Mouse (Mus musculus) hindbrain, embryonic 12.5 days (tissue): ENCODE measurements around the gene Pitpnm2. TPM values are rescaled to one million over a fixed set of nuclear protein-coding genes. Genes with fewer than 3 reads are reported as not detected.
A peak's percentile ranks its signal among the peaks of the same experiment; 100 is the strongest.

Experiments
- ATAC-seq: fragments of 200-750 bp; cut with Nextera tagmentation; 2 replicates; pipeline ENCODE4 v1.8.0; 2017; ENCODE audit warnings: moderate TSS enrichment; ENCODE audit not compliant: low FRiP score
- H3K27ac ChIP-seq: fragments of 300-500 bp; sonication (generic); 2 replicates; pipeline ENCODE4 v1.5.1; 2016; ENCODE audit warnings: mild to moderate bottlenecking
- H3K27me3 ChIP-seq: fragments of 300-500 bp; sonication (generic); 2 replicates; pipeline ENCODE4 v1.6.1; 2016; ENCODE audit warnings: mild to moderate bottlenecking
- H3K36me3 ChIP-seq: fragments of 300-500 bp; sonication (generic); 2 replicates; pipeline ENCODE4 v1.6.1; 2016; ENCODE audit warnings: mild to moderate bottlenecking
- H3K4me1 ChIP-seq: fragments of 300-500 bp; sonication (generic); 2 replicates; pipeline ENCODE4 v1.6.1; 2016
- H3K4me2 ChIP-seq: fragments of 300-500 bp; sonication (generic); replicated peaks from 2 replicates; pipeline ENCODE4 v1.6.1; 2016; ENCODE audit warnings: mild to moderate bottlenecking
- H3K4me3 ChIP-seq: fragments of 300-500 bp; sonication (generic); 2 replicates; pipeline ENCODE4 v1.5.1; 2016; ENCODE audit warnings: mild to moderate bottlenecking
- H3K9ac ChIP-seq: fragments of 300-500 bp; sonication (generic); 2 replicates; pipeline ENCODE4 v1.6.1; 2016; ENCODE audit warnings: mild to moderate bottlenecking, moderate library complexity
- H3K9me3 ChIP-seq: fragments of 300-500 bp; sonication (generic); replicated peaks from 2 replicates; pipeline ENCODE4 v1.6.1; 2016; ENCODE audit warnings: mild to moderate bottlenecking
- WGBS: fragments of 180-500 bp; shearing (Covaris S2); methylation state at CpG from one replicate; pipeline ENCODE4 v1.1.7; 2016; 5-methylcytosine and 5-hydroxymethylcytosine counted together
- polyA plus RNA-seq: library from polyadenylated mRNA; unstranded; fragments of >200 nt; fragmentation: Nextera tagmentation; extraction: Ambion mirVana; gene quantifications from 2 replicates; pipeline ENCODE4 v1.2.1, GENCODE M21; 2016

Gene Pitpnm2
- polyA plus RNA-seq, 1 experiment from 2014 or later: 7.0 TPM

DNA sequence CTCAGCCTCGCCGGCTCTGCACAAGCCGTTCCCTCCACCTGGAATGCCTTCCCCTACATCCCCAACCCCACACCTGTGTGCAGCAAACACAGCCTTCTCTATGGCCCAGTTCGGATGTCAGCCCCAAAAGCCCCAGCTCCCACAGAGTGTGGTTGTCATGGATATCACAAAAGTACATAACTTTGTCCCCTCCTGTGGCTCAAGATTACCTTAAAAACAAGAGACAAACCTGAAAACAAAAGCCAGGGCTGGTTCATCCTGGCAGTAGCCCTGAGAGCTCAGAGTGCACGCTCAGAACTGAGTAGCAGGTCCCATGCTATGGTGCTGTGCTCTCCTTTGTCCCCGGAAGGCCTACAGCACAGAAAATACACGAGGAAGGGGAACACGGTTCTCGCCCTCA lies 44.3 kb downstream of the Pitpnm2 start:
- Histone ChIP-seq H3K4me3 (no peak overlapping the region), H3K4me2 (no peak overlapping the region), H3K27me3 (no peaks in the 10 kb centered on the region), H3K27ac (no peak overlapping the region), H3K9ac (no peak overlapping the region), H3K36me3 (no peaks in the 10 kb centered on the region), H3K4me1 (peaks cover 38% of the 10 kb centered on the region), H3K9me3 (no peaks in the 10 kb centered on the region)
- WGBS: 67% methylated on average over 9 of the region's 9 CpGs
- ATAC-seq: no peak

DNA sequence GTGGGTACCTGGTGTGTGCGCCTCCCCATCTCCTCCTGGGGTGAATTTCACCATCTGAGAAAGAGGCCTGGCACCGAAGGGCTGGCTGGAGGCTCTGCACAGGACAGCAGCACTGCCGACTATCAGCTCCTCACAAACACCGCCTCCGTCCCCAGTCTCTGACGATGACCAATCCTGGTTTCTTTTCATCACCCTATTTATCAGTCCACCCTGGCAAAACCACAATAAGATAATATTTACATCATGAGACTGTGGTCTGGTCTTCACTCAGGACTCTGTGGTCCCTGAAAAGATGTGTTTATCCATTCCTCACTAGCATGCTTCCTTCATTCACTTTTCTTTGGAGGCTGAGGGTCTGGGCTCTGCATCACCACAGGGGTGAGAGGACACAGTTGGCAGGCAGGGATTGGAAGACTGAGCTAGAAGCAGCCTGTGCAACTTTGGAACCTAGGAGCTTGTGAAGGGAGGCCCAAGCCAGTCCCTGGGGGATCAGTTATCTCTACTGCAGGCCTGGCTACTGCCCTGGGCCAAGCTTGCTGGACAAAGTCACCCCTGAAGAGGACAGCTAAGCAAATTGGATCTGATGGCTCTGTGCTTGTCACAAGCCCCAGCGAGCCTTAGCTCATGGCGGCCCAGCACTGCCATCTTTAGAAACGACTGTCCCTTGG lies 45.3 kb downstream of the Pitpnm2 start:
- 84% methylated on average over 9 of the region's 9 CpGs for WGBS
- Histone ChIP-seq H3K4me1 (peaks cover 35% of the 10 kb centered on the region), H3K4me2 (no peak overlapping the region), H3K27ac (no peak overlapping the region), H3K4me3 (no peak overlapping the region), H3K9me3 (no peaks in the 10 kb centered on the region), H3K9ac (no peak overlapping the region), H3K27me3 (no peaks in the 10 kb centered on the region), H3K36me3 (no peaks in the 10 kb centered on the region)
- ATAC-seq: no peak

DNA sequence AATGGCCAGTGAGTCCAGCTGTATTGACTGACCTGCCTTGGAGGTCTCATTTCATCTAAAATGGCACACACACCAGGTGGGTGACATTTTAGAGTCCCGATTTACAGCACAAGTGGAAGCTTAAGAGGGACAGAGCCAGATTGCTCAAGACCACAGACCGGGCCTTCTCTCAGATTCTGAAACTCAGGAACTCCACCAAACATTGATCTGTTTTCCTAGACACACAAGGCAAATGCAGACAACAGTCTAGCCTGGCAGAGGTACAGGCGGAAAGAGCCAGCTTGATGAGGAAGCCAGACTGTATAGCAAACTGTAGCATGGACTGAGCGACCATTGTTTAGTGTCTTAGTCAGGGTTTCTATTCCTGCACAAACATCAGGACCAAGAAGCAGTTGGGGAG lies 46.3 kb downstream of the Pitpnm2 start:
- H3K36me3 ChIP-seq: no peaks in the 10 kb centered on the region
- 91% methylated on average over 4 of the region's 4 CpGs for WGBS
- H3K9me3 ChIP-seq: no peaks in the 10 kb centered on the region
- no peak for ATAC-seq
- H3K4me1 ChIP-seq: peaks cover 35% of the 10 kb centered on the region
- H3K4me3 ChIP-seq: no peak overlapping the region
- H3K4me2 ChIP-seq: no peak overlapping the region
- H3K9ac ChIP-seq: no peak overlapping the region
- no peak overlapping the region for H3K27ac ChIP-seq
- H3K27me3 ChIP-seq: no peaks in the 10 kb centered on the region

DNA sequence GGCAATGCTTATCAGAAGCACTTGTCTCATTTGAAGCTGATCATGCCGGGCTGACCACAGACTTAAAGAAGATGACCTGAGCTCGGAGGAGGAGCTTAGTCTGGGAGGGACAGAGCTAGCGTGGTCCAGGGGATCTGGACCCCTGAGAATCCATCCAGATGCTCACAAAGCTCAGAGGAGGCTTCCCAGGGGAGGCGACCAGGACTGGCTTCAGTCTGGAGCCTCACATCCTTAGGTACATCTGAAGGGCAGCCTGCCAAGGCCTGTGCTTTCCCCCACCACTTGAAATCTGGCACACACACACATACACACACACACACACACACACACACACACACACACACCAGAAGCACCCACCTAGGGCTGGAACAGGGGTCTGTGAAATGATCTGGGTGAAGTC lies 47.5 kb downstream of the Pitpnm2 start:
- H3K4me2 ChIP-seq: no peak overlapping the region
- no peak for ATAC-seq
- no peak overlapping the region for H3K4me3 ChIP-seq
- H3K36me3 ChIP-seq: no peaks in the 10 kb centered on the region
- 66% methylated on average over 4 of the region's 4 CpGs for WGBS
- H3K27ac ChIP-seq: no peak overlapping the region
- no peaks in the 10 kb centered on the region for H3K9me3 ChIP-seq
- H3K4me1 ChIP-seq: peaks cover 29% of the 10 kb centered on the region
- H3K9ac ChIP-seq: no peak overlapping the region
- H3K27me3 ChIP-seq: no peaks in the 10 kb centered on the region

DNA sequence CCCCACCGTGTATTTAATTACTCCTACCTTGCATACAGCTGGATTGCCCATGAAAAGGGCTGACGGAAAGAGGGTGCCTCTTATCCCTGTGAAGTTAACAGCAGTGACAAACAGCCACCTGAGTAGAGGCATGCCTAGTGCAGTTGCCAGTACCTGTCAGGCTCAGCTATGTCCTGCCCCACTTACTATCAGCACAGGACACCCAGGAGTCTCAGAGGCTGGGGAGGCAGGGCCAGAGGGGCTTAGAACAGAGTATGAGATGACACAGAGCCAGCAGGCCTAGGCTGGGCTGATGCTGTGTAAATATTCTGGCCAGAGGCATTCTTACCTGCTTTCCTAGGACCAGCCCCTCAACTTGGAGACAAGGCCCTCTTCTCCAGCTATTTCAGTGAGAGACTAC lies 48.0 kb downstream of the Pitpnm2 start:
- no peak overlapping the region for H3K9ac ChIP-seq
- H3K4me1 ChIP-seq: peaks cover 24% of the 10 kb centered on the region
- 92% methylated on average over 2 of the region's 2 CpGs for WGBS
- ATAC-seq: no peak
- H3K4me3 ChIP-seq: no peak overlapping the region
- H3K4me2 ChIP-seq: no peak overlapping the region
- H3K9me3 ChIP-seq: no peaks in the 10 kb centered on the region
- H3K27ac ChIP-seq: no peak overlapping the region
- no peaks in the 10 kb centered on the region for H3K36me3 ChIP-seq
- H3K27me3 ChIP-seq: no peaks in the 10 kb centered on the region

DNA sequence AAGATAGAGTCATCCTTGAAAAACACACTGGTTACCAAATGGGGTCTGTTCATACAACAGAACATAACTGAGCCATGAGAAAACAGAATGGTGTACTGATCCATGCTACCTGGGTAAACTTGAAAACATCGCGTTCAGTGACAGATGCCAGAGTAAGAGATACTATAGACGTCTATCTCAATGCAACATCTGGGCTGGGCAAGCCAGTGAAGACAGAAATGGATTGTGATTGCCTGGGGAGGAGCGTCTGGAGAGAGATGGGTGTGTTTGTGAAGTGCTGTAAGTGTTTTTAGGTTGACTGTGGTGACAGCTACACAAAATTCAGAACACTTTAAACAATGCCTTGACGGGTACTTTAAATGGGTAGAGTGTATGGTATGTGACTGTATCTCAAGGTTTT lies 48.7 kb downstream of the Pitpnm2 start:
- no peak overlapping the region for H3K4me2 ChIP-seq
- WGBS: 75% methylated on average over 5 of the region's 5 CpGs
- H3K9ac ChIP-seq: no peak overlapping the region
- H3K27me3 ChIP-seq: no peaks in the 10 kb centered on the region
- H3K4me3 ChIP-seq: no peak overlapping the region
- no peaks in the 10 kb centered on the region for H3K36me3 ChIP-seq
- H3K9me3 ChIP-seq: no peaks in the 10 kb centered on the region
- H3K4me1 ChIP-seq: peaks cover 17% of the 10 kb centered on the region
- no peak for ATAC-seq
- H3K27ac ChIP-seq: no peak overlapping the region

DNA sequence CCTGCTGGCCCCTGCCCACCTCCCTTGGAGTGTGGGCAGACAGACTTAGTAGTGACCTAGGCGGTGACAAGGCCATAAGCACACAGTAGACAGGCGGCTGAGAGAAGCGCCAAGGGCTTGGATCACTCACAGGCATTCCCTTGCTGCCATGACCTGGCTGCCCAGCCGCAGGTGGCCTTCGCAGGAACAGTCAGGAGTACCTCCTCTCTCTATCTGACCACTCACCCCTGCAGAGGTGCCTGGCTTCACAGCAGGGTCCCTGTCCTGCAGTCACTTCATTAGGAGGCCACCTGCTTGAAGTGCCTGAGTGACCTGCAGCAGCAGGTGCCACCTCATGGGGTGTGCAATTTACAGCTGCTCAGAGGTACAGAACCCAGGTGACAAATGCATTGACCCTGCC lies 50.4 kb downstream of the Pitpnm2 start:
- Histone ChIP-seq H3K4me1 (peaks cover 14% of the 10 kb centered on the region), H3K27me3 (no peaks in the 10 kb centered on the region), H3K9ac (no peak overlapping the region), H3K36me3 (no peaks in the 10 kb centered on the region), H3K4me3 (no peak overlapping the region), H3K4me2 (no peak overlapping the region), H3K9me3 (no peaks in the 10 kb centered on the region), H3K27ac (no peak overlapping the region)
- ATAC-seq: no peak
- 69% methylated on average over 5 of the region's 5 CpGs for WGBS

DNA sequence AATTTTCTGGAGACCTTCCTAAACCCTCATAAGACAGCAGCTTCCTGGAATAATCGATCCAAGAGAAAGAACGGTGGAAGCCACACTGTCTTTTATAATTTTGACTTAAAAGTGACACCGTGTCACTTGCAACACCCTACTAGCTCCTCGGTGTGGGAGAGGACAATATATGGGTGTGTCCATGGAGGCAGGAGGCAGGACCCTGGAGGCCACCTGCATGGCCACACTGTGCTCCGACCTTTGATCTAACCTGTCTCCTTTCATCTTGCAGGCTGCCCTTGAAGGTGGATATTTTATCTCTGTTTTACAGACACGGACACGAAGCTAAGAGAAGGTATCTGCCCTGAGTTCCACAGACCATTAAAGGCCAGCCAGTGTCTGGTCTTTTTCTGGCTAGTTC lies 51.1 kb downstream of the Pitpnm2 start:
- no peak overlapping the region for H3K4me2 ChIP-seq
- no peak overlapping the region for H3K4me3 ChIP-seq
- no peaks in the 10 kb centered on the region for H3K36me3 ChIP-seq
- H3K27me3 ChIP-seq: no peaks in the 10 kb centered on the region
- H3K4me1 ChIP-seq: peaks cover 21% of the 10 kb centered on the region
- no peak overlapping the region for H3K27ac ChIP-seq
- 86% methylated on average over 7 of the region's 7 CpGs for whole genome bisulfite sequencing
- no peak for ATAC-seq
- H3K9me3 ChIP-seq: no peaks in the 10 kb centered on the region
- no peak overlapping the region for H3K9ac ChIP-seq

DNA sequence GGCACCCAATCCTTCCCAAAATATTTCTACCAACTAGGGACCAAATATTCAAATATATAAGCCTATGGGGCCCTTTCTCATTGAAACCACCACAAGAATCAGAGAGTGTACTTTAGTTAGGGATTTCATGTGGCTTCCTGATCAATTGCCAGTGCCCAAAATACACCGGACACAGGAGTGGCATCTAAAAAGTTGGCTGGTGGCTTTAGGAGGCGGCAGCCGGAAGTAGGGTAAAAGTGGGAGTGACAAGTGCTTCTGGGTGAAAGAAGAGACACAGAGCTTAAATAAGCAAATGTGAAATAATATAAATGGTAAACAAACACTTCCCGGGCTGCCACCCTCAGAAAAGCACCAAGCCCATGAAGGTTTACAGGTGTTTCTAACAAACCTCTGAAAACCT lies 53.5 kb downstream of the Pitpnm2 start:
- Histone ChIP-seq H3K4me2 (no peak overlapping the region), H3K4me1 (peaks cover 33% of the 10 kb centered on the region), H3K9ac (no peak overlapping the region), H3K36me3 (no peaks in the 10 kb centered on the region), H3K27me3 (no peaks in the 10 kb centered on the region), H3K27ac (no peak overlapping the region), H3K4me3 (no peak overlapping the region), H3K9me3 (no peaks in the 10 kb centered on the region)
- ATAC-seq: no peak
- 91% methylated on average over 4 of the region's 4 CpGs for WGBS

DNA sequence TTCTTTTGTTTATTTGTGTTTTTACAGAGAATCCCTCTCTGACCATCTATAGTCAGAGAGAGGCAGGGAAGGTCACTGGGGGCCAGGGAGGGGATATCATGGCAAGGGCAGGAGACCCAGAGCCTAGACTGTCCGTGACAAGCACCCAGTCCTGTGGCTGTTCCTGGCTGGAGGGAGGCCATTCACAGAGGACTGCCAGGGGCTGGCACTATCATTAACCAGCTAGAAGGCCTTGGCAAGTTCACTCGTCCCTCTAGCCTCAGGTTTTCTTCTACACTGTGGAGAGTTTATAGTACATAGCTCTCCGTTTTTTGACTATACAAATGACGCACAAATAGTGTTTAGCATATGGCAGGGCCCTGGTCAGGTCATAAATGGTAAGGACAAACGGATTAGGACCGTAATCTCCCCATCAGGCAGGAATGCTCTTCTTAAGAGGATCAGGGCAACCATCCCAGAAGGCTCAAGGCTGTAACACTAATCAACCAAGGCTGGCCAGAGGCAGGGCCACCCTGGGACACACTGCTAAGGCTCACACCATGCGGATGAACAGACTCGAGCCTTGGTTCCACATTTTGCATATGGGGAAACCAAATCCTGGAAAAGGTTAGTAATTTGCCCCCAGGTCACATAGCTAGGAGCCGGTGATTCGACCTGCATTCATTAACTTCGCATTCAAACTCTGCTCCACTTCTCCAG lies 55.0 kb downstream of the Pitpnm2 start:
- Histone ChIP-seq H3K4me1 (peaks cover 26% of the 10 kb centered on the region), H3K27ac (0 out of 2 replicates have a peak overlapping the region, but pooled peaks have one; percentile 23), H3K9ac (no peak overlapping the region), H3K36me3 (no peaks in the 10 kb centered on the region), H3K27me3 (no peaks in the 10 kb centered on the region), H3K4me3 (no peak overlapping the region), H3K9me3 (no peaks in the 10 kb centered on the region), H3K4me2 (no peak overlapping the region)
- ATAC-seq: no peak
- 76% methylated on average over 11 of the region's 11 CpGs for WGBS

DNA sequence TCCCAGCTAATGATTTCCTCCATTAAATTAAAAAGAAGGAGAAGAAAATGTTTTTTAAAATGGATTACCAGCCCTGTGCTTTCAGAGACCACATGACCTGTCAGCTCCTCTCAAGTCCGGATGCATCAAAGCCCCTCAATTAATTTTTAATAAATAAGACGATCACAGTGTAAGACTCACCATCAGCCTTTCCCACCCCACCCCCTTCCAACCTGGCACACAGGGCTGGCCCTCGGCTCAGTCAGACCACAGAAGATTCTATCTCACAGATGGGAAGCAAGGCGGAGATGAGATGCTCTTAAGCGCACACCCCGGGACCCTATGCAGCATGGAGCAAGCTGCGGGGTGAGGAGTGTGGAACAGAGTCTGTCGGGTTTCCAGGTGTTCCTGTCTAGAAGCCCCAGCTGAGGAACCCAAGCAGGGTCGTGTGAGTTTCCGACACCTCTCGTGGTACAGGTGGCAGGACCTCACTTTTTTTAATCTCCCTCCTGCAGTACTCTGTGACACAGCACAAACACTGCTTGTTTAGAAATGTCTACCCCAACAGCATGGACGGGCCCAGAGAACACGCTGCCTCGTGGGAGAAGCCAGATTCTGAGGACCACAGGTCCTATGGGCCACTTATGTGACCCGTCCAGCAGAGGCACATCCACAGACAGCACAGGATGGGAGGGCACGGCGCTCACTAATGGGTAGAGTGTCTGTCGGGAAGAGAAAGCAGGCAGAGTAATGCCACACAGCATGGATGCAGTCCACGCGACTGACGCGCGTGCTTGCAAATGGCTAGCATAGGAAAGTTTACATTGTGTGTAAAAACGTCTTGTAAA lies 56.1 kb downstream of the Pitpnm2 start:
- H3K27ac ChIP-seq: peak overlapping the region; percentile 23
- peak; percentile 59; the same call in 1 of the 2 replicates for ATAC-seq

DNA sequence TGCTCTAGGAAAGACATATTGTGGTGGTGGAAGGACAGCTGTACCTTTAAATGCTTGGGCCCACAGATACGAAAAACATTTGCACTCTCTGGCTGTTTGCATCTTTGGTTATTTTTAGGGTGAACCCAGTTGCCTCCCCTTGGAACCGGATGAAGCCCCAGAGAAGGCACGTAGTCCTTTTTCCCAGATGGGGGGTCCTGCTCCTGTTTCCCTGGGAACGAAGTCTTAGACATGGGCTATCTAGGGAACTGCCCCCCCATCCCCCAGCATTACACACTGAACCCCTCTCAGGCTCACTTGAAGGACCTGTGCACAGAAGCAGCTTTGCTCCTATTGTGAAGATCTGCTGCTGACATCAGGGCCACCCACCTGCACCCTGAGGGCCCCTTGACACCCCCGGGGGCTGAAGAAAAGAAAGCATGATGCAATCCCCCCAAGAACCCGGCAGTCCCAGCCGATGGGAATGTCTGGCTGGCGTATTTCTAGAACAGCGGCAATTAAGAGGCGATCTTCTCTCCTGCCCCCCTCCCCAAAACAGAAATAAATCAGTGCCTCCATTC lies 56.8 kb downstream of the Pitpnm2 start:
- Histone ChIP-seq H3K27me3 (no peaks in the 10 kb centered on the region), H3K36me3 (no peaks in the 10 kb centered on the region), H3K4me3 (no peak overlapping the region), H3K27ac (peak overlapping the region; percentile 23; the same call in 1 of the 2 replicates), H3K9me3 (no peaks in the 10 kb centered on the region), H3K4me1 (peaks cover 28% of the 10 kb centered on the region), H3K9ac (peak overlapping the region; percentile 38), H3K4me2 (0 out of 2 replicates have a peak overlapping the region, but pooled peaks have one; percentile 3)
- ATAC-seq: no peak
- WGBS: 63% methylated on average over 10 of the region's 10 CpGs

More for the DNA sequence above, 56.1 kb downstream of the Pitpnm2 start:
- peaks cover 24% of the 10 kb centered on the region for H3K4me1 ChIP-seq
- H3K27me3 ChIP-seq: no peaks in the 10 kb centered on the region
- H3K4me3 ChIP-seq: no peak overlapping the region
- no peaks in the 10 kb centered on the region for H3K36me3 ChIP-seq
- no peaks in the 10 kb centered on the region for H3K9me3 ChIP-seq
- H3K4me2 ChIP-seq: 0 out of 2 replicates have a peak overlapping the region, but pooled peaks have one; percentile 3
- 77% methylated on average over 24 of the region's 24 CpGs for WGBS
- peak overlapping the region; percentile 38 for H3K9ac ChIP-seq
